Mouse (Mus musculus): ENCODE data around the gene Kndc1. TPM values are rescaled to one million over a fixed set of nuclear protein-coding genes. Genes with fewer than 3 reads are reported as not detected.

Kndc1 gene
- total RNA-seq, 2 experiments from 2014 or later = not detected

GRCm38 (mm10) chr7:139901981-139902380, 7.5 kb downstream of the Kndc1 start:
- ATAC-seq (replicated peaks; ENCODE audit: poor library complexity, severe bottlenecking) = no peak

- ATAC-seq (replicated peaks; ENCODE audit: poor library complexity, severe bottlenecking) = no peak; the same call in 1 of the 2 replicates
Measured at GRCm38 (mm10) chr7:139905261-139905660, 10.8 kb downstream of the Kndc1 start.

- peak; percentile 81 for ATAC-seq (replicated peaks; ENCODE audit: poor library complexity, severe bottlenecking)
Measured at GRCm38 (mm10) chr7:139905661-139906060, 11.2 kb downstream of the Kndc1 start.

GRCm38 (mm10) chr7:139908176-139908575, 13.7 kb downstream of the Kndc1 start:
- no peak for ATAC-seq (replicated peaks; ENCODE audit: poor library complexity, severe bottlenecking)

- ATAC-seq (replicated peaks; ENCODE audit: poor library complexity, severe bottlenecking) = no peak
Measured at GRCm38 (mm10) chr7:139909469-139909868, 15.0 kb downstream of the Kndc1 start.

- ATAC-seq (replicated peaks; ENCODE audit: poor library complexity, severe bottlenecking) = no peak
Measured at GRCm38 (mm10) chr7:139910204-139910835, 15.8 kb downstream of the Kndc1 start.

GRCm38 (mm10) chr7:139914141-139915047, 19.9 kb downstream of the Kndc1 start:
- ATAC-seq (replicated peaks; ENCODE audit: poor library complexity, severe bottlenecking) = peak; percentile 51

- ATAC-seq (replicated peaks; ENCODE audit: poor library complexity, severe bottlenecking) = no peak
Measured at GRCm38 (mm10) chr7:139915646-139916257, 21.3 kb downstream of the Kndc1 start.

GRCm38 (mm10) chr7:139916345-139916744, 21.8 kb downstream of the Kndc1 start:
- ATAC-seq (replicated peaks; ENCODE audit: poor library complexity, severe bottlenecking) = no peak

- ATAC-seq (replicated peaks; ENCODE audit: poor library complexity, severe bottlenecking) = no peak
Measured at GRCm38 (mm10) chr7:139918262-139918661, 23.8 kb downstream of the Kndc1 start.

GRCm38 (mm10) chr7:139930732-139931131, 36.2 kb downstream of the Kndc1 start:
- peak; percentile 83 for ATAC-seq (replicated peaks; ENCODE audit: poor library complexity, severe bottlenecking)

GRCm38 (mm10) chr7:139936705-139937104, 42.2 kb downstream of the Kndc1 start:
- ATAC-seq (replicated peaks; ENCODE audit: poor library complexity, severe bottlenecking) = no peak

GRCm38 (mm10) chr7:139937138-139937537, 42.6 kb downstream of the Kndc1 start:
- no peak for ATAC-seq (replicated peaks; ENCODE audit: poor library complexity, severe bottlenecking)

GRCm38 (mm10) chr7:139937810-139938209, 43.3 kb downstream of the Kndc1 start:
- ATAC-seq (replicated peaks; ENCODE audit: poor library complexity, severe bottlenecking) = no peak

- ATAC-seq (replicated peaks; ENCODE audit: poor library complexity, severe bottlenecking) = no peak
Measured at GRCm38 (mm10) chr7:139940476-139941209, 46.1 kb downstream of the Kndc1 start.

- peak; percentile 64 for ATAC-seq (replicated peaks; ENCODE audit: poor library complexity, severe bottlenecking)
Measured at GRCm38 (mm10) chr7:139943674-139944281, 49.3 kb downstream of the Kndc1 start, which contains the start of gene Utf1. Gene Utf1, plus strand, starts transcription at chr7:139943789.

- ATAC-seq (replicated peaks; ENCODE audit: poor library complexity, severe bottlenecking) = peak; percentile 7; the same call in 1 of the 2 replicates
Measured at GRCm38 (mm10) chr7:139944291-139945240, 50.1 kb downstream of the Kndc1 start.

- ATAC-seq (replicated peaks; ENCODE audit: poor library complexity, severe bottlenecking) = no peak
Measured at GRCm38 (mm10) chr7:139945516-139945915, 51.0 kb downstream of the Kndc1 start.

GRCm38 (mm10) chr7:139946032-139946431, 51.5 kb downstream of the Kndc1 start:
- no peak for ATAC-seq (replicated peaks; ENCODE audit: poor library complexity, severe bottlenecking)
